Mouse (Mus musculus) kidney, embryonic 16.5 days (tissue): ENCODE measurements around the gene Rnf144b. TPM values are rescaled to one million over a fixed set of nuclear protein-coding genes. Genes with fewer than 3 reads are reported as not detected.

Experiments used
- ATAC-seq: fragments of 200-750 bp; cut with Nextera tagmentation; 2 replicates; pipeline ENCODE4 v1.8.0; 2017; ENCODE audit warnings: moderate TSS enrichment; ENCODE audit not compliant: low FRiP score, low TSS enrichment
- H3K27ac ChIP-seq: fragments of 300-500 bp; sonication (generic); 2 replicates; pipeline ENCODE4 v1.5.1; 2014; ENCODE audit warnings: low read length
- H3K27me3 ChIP-seq: fragments of 300-500 bp; sonication (generic); 2 replicates; pipeline ENCODE4 v1.6.1; 2014; ENCODE audit warnings: low read length, control low read depth, mixed read lengths; ENCODE audit not compliant: insufficient read depth
- H3K36me3 ChIP-seq: fragments of 300-500 bp; sonication (generic); 2 replicates; pipeline ENCODE4 v1.6.1; 2014; ENCODE audit warnings: low read length, control low read depth, mixed read lengths; ENCODE audit not compliant: insufficient read depth
- H3K4me1 ChIP-seq: fragments of 300-500 bp; sonication (generic); 2 replicates; pipeline ENCODE4 v1.6.1; 2014; ENCODE audit warnings: low read length, control low read depth, mixed read lengths; ENCODE audit not compliant: insufficient read depth
- H3K4me2 ChIP-seq: fragments of 300-500 bp; sonication (generic); replicated peaks from 2 replicates; pipeline ENCODE4 v1.6.1; 2014; ENCODE audit warnings: low read depth, low read length
- H3K4me3 ChIP-seq: fragments of 300-500 bp; sonication (generic); 2 replicates; pipeline ENCODE4 v1.5.1; 2014; ENCODE audit warnings: mild to moderate bottlenecking, low read length
- H3K9ac ChIP-seq: fragments of 300-500 bp; sonication (generic); replicated peaks from 2 replicates; pipeline ENCODE4 v1.6.1; 2014; ENCODE audit warnings: low read length
- H3K9me3 ChIP-seq: fragments of 300-500 bp; sonication (generic); 2 replicates; pipeline ENCODE4 v1.6.1; 2016; ENCODE audit warnings: low read length, control low read depth
- WGBS: fragments of 180-500 bp; shearing (Covaris S2); extraction: QIAGEN DNeasy Blood & Tissue Kit; methylation state at CpG from one replicate; pipeline ENCODE4 v1.1.7; 2014; 5-methylcytosine and 5-hydroxymethylcytosine counted together
- polyA plus RNA-seq: library from polyadenylated mRNA; unstranded; fragments of >200 nt; fragmentation: Nextera tagmentation; extraction: Ambion mirVana; gene quantifications from 2 replicates; pipeline ENCODE4 v1.2.1, GENCODE M21; 2015

Rnf144b gene
- 0.89 and 1.0 TPM in 2 replicates for polyA plus RNA-seq

DNA sequence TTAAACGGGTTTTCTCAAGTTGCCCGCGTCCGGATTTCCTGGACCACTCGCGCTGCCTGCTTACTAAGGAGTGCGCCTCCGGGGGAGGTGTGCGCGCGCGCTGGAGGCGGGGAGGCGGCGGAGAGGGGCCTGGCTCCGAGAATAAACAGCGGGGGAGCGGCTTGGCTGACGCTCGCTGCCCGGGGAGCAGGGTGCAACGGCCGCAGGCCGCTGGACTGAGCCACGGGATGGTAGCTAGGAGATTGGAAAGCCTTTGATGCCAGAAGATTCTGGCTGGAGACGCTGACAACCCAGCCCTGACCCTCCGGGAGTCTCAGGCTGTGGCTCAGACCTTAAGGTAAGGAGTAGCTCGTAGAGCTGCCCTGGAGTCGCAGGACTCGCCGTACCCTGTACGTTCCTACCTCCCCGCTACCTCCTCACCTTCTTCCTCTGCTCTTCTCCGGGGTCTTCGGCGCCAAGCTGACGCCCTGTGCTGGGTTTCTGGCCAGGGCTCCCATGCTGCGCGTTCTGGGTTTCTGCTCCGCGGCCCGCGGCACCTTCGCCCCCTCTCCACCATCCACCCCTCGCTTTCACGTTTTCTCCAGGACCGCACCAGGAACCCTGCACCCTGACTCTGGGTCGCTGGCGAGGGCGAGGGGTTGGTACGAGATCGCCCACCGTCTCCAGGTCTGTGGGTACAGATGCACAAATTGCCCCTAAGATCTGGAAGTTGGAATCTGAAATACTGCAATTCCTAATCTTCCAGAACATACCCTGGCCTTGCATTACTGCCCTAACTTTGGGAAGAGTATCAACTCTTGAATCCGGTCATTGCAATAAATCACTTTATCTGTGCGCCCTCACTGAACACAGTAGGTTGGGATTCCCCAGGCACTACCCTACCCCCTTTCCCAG, at the start of gene Rnf144b:
Rnf144b (plus strand) TSS at position 120 of the 894 bp plus-strand sequence.
- Histone ChIP-seq H3K4me2 (peak within 1 kb of the TSS; percentile 99), H3K4me1 (peaks cover 30% of the 10 kb centered on the region), H3K27ac (no peak within 1 kb of the TSS), H3K36me3 (no peaks in the 10 kb centered on the region), H3K9ac (peak within 1 kb of the TSS; percentile 70), H3K27me3 (peaks cover 9% of the 10 kb centered on the region; the same call in 1 of the 2 replicates), H3K4me3 (peak within 1 kb of the TSS; percentile 58), H3K9me3 (no peaks in the 10 kb centered on the region)
- under 1% methylated on average over 55 of the region's 55 CpGs for WGBS
- peak; percentile 49; the same call in 1 of the 2 replicates for ATAC-seq

DNA sequence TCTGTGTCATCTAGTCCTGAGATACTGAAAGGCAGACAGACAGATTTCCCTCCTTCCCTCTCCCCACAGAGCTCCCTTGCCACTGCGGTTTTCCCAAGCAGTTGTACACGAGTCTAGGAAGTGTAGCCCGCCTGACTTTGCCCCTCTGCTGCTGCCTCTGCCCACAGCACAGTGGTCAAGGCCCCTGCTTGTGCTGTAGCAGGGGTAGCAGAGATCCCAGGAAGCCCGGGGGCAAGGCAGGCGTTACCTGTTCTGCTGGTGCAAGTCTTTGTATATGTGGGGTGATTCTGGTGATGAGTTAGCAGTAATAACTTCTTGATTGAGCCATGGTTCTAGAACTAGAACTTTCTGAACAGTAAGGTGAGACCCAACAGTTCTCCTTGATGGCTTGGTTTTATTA, 46.3 kb upstream of the Rnf144b start:
- peaks cover 11% of the 10 kb centered on the region for H3K36me3 ChIP-seq
- H3K4me3 ChIP-seq: no peak overlapping the region
- 85% methylated on average over 5 of the region's 5 CpGs for WGBS
- H3K27ac ChIP-seq: no peak overlapping the region
- H3K27me3 ChIP-seq: no peaks in the 10 kb centered on the region
- H3K4me1 ChIP-seq: no peaks in the 10 kb centered on the region
- H3K9me3 ChIP-seq: no peaks in the 10 kb centered on the region
- no peak overlapping the region for H3K4me2 ChIP-seq
- ATAC-seq: no peak
- no peak overlapping the region for H3K9ac ChIP-seq

DNA sequence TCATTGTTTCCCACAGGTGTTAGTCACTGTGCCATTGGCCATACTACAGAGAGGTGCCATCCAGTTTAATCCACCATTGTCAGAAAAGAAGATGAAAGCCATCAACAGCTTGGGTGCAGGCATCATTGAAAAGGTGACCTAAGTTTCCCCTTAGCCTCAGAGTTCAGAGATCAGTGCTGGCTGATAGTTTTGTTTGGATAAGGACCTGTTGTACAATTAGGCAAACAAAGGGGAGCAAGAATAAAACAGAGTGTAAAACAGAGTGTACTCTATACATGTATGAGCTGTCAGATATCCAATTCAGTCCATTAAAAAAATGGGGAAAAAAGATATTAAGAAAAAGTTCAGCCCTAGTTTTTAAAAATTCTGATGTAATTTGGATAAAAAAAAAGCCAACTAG, 45.1 kb upstream of the Rnf144b start:
- peaks cover 17% of the 10 kb centered on the region for H3K36me3 ChIP-seq
- no peaks in the 10 kb centered on the region for H3K9me3 ChIP-seq
- H3K9ac ChIP-seq: no peak overlapping the region
- no peak overlapping the region for H3K4me3 ChIP-seq
- no peak overlapping the region for H3K27ac ChIP-seq
- H3K4me2 ChIP-seq: no peak overlapping the region
- no peaks in the 10 kb centered on the region for H3K4me1 ChIP-seq
- H3K27me3 ChIP-seq: no peaks in the 10 kb centered on the region
- no peak for ATAC-seq

DNA sequence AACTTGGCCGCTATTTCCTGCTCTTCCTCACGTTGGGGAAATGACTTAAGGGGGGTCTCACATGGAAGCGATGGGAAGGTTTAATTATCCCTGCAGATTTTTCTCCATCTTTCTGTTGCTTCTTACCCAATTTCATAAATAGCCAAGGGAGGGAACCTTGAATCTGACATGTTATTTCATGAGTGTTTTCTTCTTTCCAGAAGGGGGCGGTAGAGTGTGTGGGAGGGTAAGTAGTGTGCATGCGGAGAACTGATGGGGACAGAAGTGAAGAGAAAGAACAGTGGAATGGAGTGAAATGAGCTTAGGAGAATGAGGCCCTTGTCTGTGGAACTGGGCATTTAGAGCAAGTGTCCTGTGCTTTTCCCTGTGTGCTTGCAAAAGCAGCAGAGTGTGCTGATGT, 43.7 kb upstream of the Rnf144b start:
- Histone ChIP-seq H3K4me3 (no peak overlapping the region), H3K9ac (no peak overlapping the region), H3K4me2 (no peak overlapping the region), H3K4me1 (no peaks in the 10 kb centered on the region), H3K27me3 (no peaks in the 10 kb centered on the region), H3K9me3 (no peaks in the 10 kb centered on the region), H3K36me3 (peaks cover 17% of the 10 kb centered on the region), H3K27ac (no peak overlapping the region)
- 74% methylated on average over 5 of the region's 5 CpGs for WGBS
- no peak for ATAC-seq

DNA sequence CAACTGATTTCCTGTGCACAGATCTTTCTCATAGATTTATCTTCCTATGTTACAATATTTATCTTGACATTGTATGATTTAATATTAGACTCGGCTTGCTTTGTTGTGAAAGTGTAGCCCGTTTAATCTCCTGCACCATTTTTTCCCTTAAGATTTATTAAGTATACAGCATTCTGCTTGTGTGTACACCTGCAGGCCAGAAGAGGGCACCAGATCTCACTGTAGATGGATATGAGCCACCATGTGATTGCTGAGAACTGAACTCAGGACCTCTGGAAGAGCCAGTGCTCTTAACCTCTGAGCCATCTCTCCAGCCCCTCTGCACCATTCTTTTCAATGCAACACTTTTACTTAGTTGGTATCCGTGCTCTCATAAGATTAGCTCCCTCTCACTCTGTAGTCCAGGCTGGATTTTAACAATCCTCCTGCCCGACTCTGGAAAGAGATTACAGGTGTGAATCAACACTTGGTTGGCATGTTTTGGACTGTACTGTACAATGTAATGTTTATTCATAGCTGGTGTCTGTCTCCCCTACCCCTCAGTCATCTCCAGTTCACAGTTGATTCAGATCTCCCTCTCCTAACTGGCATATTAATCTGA, 41.5 kb upstream of the Rnf144b start:
- Histone ChIP-seq H3K36me3 (peaks cover 17% of the 10 kb centered on the region), H3K27me3 (no peaks in the 10 kb centered on the region), H3K4me1 (no peaks in the 10 kb centered on the region), H3K4me2 (no peak overlapping the region), H3K27ac (no peak overlapping the region), H3K9ac (no peak overlapping the region), H3K9me3 (no peaks in the 10 kb centered on the region), H3K4me3 (no peak overlapping the region)
- no peak for ATAC-seq
- WGBS: 88% methylated on average over 4 of the region's 4 CpGs

DNA sequence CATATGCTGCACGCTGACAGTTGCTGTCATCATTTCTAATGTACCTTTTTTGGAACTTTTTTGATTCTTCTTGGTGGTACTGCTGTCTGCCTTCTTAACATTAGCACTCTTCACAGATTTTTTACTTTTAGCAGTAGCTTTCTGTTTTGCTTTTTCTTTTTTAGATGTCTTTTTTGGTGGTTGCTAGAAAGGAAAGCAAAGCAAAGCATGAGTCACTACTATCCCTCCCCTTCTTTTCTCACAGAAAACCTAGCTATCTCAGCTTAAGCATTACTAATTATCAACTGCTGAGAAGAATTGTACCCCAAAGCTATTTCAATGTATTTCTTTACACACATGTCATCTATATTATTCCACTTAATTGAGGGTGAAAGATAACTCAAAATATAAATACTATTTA, 34.0 kb upstream of the Rnf144b start:
- Histone ChIP-seq H3K4me1 (no peaks in the 10 kb centered on the region), H3K27ac (no peak overlapping the region), H3K9ac (no peak overlapping the region), H3K4me2 (no peak overlapping the region), H3K36me3 (peaks cover 30% of the 10 kb centered on the region), H3K27me3 (no peaks in the 10 kb centered on the region), H3K4me3 (no peak overlapping the region), H3K9me3 (no peaks in the 10 kb centered on the region)
- no peak for ATAC-seq
- WGBS: 97% methylated on average over 1 of the region's 1 CpGs

DNA sequence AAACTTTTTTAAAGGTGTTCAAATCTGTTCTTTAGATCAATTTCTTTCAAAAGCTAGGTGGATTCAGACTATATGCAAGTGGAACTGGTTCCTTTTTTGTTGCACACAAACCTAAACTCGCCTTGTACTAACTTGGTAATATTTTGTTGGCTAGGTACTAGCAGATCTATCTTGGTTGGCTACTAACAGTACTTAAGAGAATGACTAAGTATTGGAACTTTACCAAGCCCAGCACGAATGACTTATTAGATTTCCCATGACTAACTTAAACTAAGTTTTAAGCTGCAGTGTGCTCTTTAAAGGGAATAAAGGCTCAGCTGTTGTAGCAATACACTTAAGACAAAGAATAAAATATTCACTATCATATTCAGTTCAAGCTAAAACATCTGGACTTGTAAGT, 33.2 kb upstream of the Rnf144b start:
- Histone ChIP-seq H3K27me3 (no peaks in the 10 kb centered on the region), H3K27ac (no peak overlapping the region), H3K9me3 (no peaks in the 10 kb centered on the region), H3K36me3 (peaks cover 38% of the 10 kb centered on the region), H3K4me2 (no peak overlapping the region), H3K4me3 (no peak overlapping the region), H3K9ac (no peak overlapping the region), H3K4me1 (no peaks in the 10 kb centered on the region)
- 86% methylated on average over 2 of the region's 2 CpGs for WGBS
- no peak for ATAC-seq

DNA sequence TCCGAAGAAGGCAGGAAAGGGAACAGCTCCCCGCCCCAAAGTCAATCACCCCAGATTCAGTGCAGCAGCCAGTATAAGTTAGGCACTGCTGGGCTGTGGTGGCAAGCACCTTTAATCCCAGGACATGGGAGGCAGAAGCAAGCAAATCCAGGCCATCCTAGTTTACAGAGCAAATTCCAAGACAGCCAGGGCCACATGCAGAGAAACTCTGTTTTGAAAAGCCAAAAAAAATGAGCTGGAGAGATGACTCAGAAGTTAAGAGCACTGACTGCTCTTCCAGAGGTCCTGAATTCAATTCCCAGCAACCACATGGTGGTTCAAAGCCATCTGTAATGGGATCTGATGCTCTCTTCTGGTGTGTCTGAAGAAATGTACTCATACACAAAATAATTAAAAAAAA, 28.7 kb upstream of the Rnf144b start:
- H3K27ac ChIP-seq: no peak overlapping the region
- peaks cover 47% of the 10 kb centered on the region for H3K36me3 ChIP-seq
- H3K9ac ChIP-seq: no peak overlapping the region

DNA sequence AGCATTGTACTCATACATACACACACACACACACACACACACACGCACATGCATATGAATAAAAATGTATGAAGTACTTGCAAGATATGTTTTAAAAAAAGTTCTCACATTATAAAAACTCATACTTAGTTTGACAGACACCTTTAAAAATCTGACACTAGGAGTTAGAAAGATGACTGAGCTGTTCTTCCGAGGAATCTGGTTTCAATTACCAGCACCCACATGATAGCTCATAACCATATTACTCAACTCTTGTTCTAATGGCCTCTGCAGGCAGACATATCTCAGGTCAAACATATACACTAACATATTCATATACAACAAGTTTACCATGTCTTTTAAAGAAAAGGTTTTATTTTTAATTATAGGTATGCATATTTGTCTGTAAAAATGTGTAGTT, 25.9 kb upstream of the Rnf144b start:
- Histone ChIP-seq H3K4me2 (no peak overlapping the region), H3K9me3 (no peaks in the 10 kb centered on the region), H3K9ac (no peak overlapping the region), H3K4me3 (no peak overlapping the region), H3K36me3 (peaks cover 42% of the 10 kb centered on the region), H3K27ac (no peak overlapping the region), H3K4me1 (no peaks in the 10 kb centered on the region), H3K27me3 (no peaks in the 10 kb centered on the region)
- ATAC-seq: no peak
- 86% methylated on average over 2 of the region's 2 CpGs for WGBS

More for the DNA sequence above, 28.7 kb upstream of the Rnf144b start:
- Histone ChIP-seq H3K4me1 (no peaks in the 10 kb centered on the region), H3K9me3 (no peaks in the 10 kb centered on the region), H3K4me2 (no peak overlapping the region), H3K27me3 (no peaks in the 10 kb centered on the region), H3K4me3 (no peak overlapping the region)
- ATAC-seq: no peak
- WGBS: 87% methylated on average over 2 of the region's 2 CpGs

DNA sequence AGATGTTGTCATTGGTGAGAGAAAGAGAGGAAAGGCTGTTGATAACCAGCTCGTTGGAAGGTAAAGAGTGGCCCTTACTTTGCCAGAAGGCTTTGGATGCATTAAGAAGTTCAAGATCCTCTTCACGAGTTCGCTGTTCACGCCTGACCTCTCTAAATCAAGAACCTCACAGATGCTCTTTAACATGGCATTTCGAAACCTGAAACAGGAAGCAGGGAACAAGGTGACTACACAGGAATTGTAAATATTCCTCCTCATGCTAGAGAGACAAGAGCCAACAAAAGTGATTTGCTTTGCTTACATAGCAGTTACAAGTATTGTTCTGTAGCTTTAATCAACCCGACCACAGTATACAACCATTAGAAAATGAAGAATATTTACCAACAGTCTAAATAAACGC, 23.2 kb upstream of the Rnf144b start:
- peaks cover 32% of the 10 kb centered on the region for H3K36me3 ChIP-seq
- peaks cover 14% of the 10 kb centered on the region for H3K4me1 ChIP-seq
- H3K9me3 ChIP-seq: no peaks in the 10 kb centered on the region
- no peak overlapping the region for H3K4me3 ChIP-seq
- no peak overlapping the region for H3K4me2 ChIP-seq
- no peak for ATAC-seq
- no peaks in the 10 kb centered on the region for H3K27me3 ChIP-seq
- WGBS: 55% methylated on average over 7 of the region's 7 CpGs
- no peak overlapping the region for H3K27ac ChIP-seq
- H3K9ac ChIP-seq: no peak overlapping the region
